In genomic region chr14:40955596-40956251, GRCm38 (mm10) we compare ENCODE assay signal across 7 mouse cellular contexts. TPM values are rescaled to one million over a fixed set of nuclear protein-coding genes. Genes with fewer than 3 reads are reported as not detected.
A peak's percentile ranks its signal among the peaks of the same experiment; 100 is the strongest.
DNase-seq lines count a peak whose midpoint lies in the region; ATAC-seq and TF ChIP-seq lines count a peak whose summit lies in the region.

No protein-coding gene starts in this region.

- peak overlapping the region; percentile 42; the same call in 1 of the 2 replicates for H3K9ac ChIP-seq in midbrain, postnatal 0 days (replicated peaks; ENCODE audit: low read length, poor library complexity, severe bottlenecking)

- no peak for TF ChIP-seq CTCF in spleen, adult 2 months (IDR thresholded peaks at IDR 0.05; ENCODE audit: extremely low read depth, insufficient read depth, insufficient read length, insufficient replicate concordance)
- no peak for TF ChIP-seq CTCF in midbrain, postnatal 0 days (IDR thresholded peaks at IDR 0.05)

- no peak overlapping the region for H3K4me3 ChIP-seq in spleen, adult 2 months (ENCODE audit: extremely low read depth, insufficient read depth, insufficient read length)
- H3K4me3 ChIP-seq in midbrain, postnatal 0 days (ENCODE audit: low read depth, low read length), result no peak overlapping the region

- no peak for TF ChIP-seq POLR2A in spleen, adult 2 months (IDR thresholded peaks at IDR 0.05; ENCODE audit: low read depth, low read length)

- intact Hi-C loops in heart, postnatal 10 days (cut with DNase I), result no loop called here
- intact Hi-C loops in left cerebral cortex, postnatal 10 days (cut with DNase I), result no loop called here

- H3K4me2 ChIP-seq in midbrain, postnatal 0 days (ENCODE audit: low read depth, low read length, poor library complexity, severe bottlenecking), result peak overlapping the region; percentile 16

- peak; percentile 72 for ATAC-seq in midbrain, postnatal 0 days (ENCODE audit: low FRiP score)

- H3K4me1 ChIP-seq in spleen, adult 2 months (ENCODE audit: control insufficient read depth, insufficient read depth, insufficient read length), result peaks cover 80% of the 10 kb centered on the region
- peaks cover 33% of the 10 kb centered on the region; the same call in 1 of the 2 replicates for H3K4me1 ChIP-seq in midbrain, postnatal 0 days (ENCODE audit: insufficient read depth, low read length)

- 5% methylated on average over 10 of the region's 10 CpGs for WGBS in spleen, adult 2 months
- whole genome bisulfite sequencing in midbrain, postnatal 0 days, result 5% methylated on average over 10 of the region's 10 CpGs

- no peaks in the 10 kb centered on the region for H3K36me3 ChIP-seq in spleen, adult 2 months (ENCODE audit: control insufficient read depth, insufficient read depth, low read length)
- no peaks in the 10 kb centered on the region for H3K36me3 ChIP-seq in midbrain, postnatal 0 days (ENCODE audit: insufficient read depth, low read length)

- peak overlapping the region; percentile 74 for H3K27ac ChIP-seq in spleen, adult 2 months (ENCODE audit: insufficient read depth, low read length)
- peak overlapping the region; percentile 74 for H3K27ac ChIP-seq in midbrain, postnatal 0 days (ENCODE audit: low read depth, low read length)

- no peaks in the 10 kb centered on the region for H3K27me3 ChIP-seq in spleen, adult 2 months (ENCODE audit: control insufficient read depth, insufficient read depth, low read length)
- no peaks in the 10 kb centered on the region for H3K27me3 ChIP-seq in midbrain, postnatal 0 days (ENCODE audit: insufficient read depth, low read length)

- H3K9me3 ChIP-seq in midbrain, postnatal 0 days (ENCODE audit: low read length), result no peaks in the 10 kb centered on the region

- DNase-seq in spleen, adult 2 months (ENCODE audit: low read depth in 1 of 2, low spot score in 2 of 2), result no peak
- DNase-seq in spleen, adult 12 weeks (ENCODE audit: low spot score), result no peak
- peak; percentile 55 for DNase-seq in embryo, embryonic 10.5 days (ENCODE audit: low spot score)
- DNase-seq in heart, postnatal 10 days, result peak; percentile 45 to 62
- peak; percentile 52 to 87 for DNase-seq in left cerebral cortex, postnatal 10 days (ENCODE audit: extremely low spot score in 1 of 2, low spot score in 2 of 2)
- peak; percentile 76 for DNase-seq in midbrain, postnatal 0 days (ENCODE audit: low spot score)
- peak; percentile 65 to 78 for DNase-seq in thymus, postnatal 36 days

RNA-seq across cellular contexts. Expression of gene Tspan14, which starts 10.9 kb away (rescaled TPM):
- polyA plus RNA-seq in spleen, adult 2 months (2012; rRNA removed), result 60.0 and 65.4 TPM in 2 replicates
- 10 to 100 TPM; 28.1 to 30.4 TPM for total RNA-seq in heart, postnatal 10 days (2021)
- 10 to 100 TPM; 63.3 to 64.5 TPM for total RNA-seq in left cerebral cortex, postnatal 10 days (2021)
- total RNA-seq in midbrain, postnatal 0 days (2014; rRNA removed), result 31.2 and 31.8 TPM in 2 replicates
- polyA plus RNA-seq in midbrain, postnatal 0 days (2015; fragmentation: Nextera tagmentation; extraction: Ambion mirVana), result 28.3 and 31.3 TPM in 2 replicates

RNA-seq across cellular contexts. Expression of gene Fam213a, which starts 57.9 kb away (rescaled TPM):
- polyA plus RNA-seq in spleen, adult 2 months (2012; rRNA removed), result 10.5 and 22.1 TPM in 2 replicates
- 10 to 100 TPM; 16.1 to 32.2 TPM for total RNA-seq in heart, postnatal 10 days (2021)
- total RNA-seq in left cerebral cortex, postnatal 10 days (2021), result 100 to 1,000 TPM in 1 of 2 experiments, 10 to 100 TPM in 1; 97.0 to 101 TPM
- total RNA-seq in midbrain, postnatal 0 days (2014; rRNA removed), result 50.0 and 66.3 TPM in 2 replicates
- polyA plus RNA-seq in midbrain, postnatal 0 days (2015; fragmentation: Nextera tagmentation; extraction: Ambion mirVana), result 110 and 124 TPM in 2 replicates

Comparison
In these comparisons a context has a peak if more than half of its experiments do, and no peak if none do; other contexts are left out.
1. DNase-seq: peak in embryo, embryonic 10.5 days (single experiment), heart, postnatal 10 days (2 of 2), left cerebral cortex, postnatal 10 days (2 of 2), midbrain, postnatal 0 days (single experiment) and thymus, postnatal 36 days (2 of 2); none in spleen, adult 2 months (0 of 2) and spleen, adult 12 weeks (single experiment).